Mouse (Mus musculus) neutrophil, adult 5-6 weeks (primary cell): ENCODE data around the gene Gsdma2. TPM values are rescaled to one million over a fixed set of nuclear protein-coding genes. Genes with fewer than 3 reads are reported as not detected.

ENCODE experiments used
- ATAC-seq: fragments of 151-379, 151-347 bp; 2 replicates; pipeline ENCODE4 v1.8.0; 2017; ENCODE audit warnings: mild to moderate bottlenecking, moderate TSS enrichment; ENCODE audit not compliant: insufficient number of reproducible peaks, poor library complexity, low FRiP score, severe bottlenecking; ENCODE audit errors: extremely low read depth
- total RNA-seq: library from RNA; stranded (forward); fragments of 200-1000 nt; gene quantifications from 2 replicates; pipeline ENCODE4 v1.2.3, GENCODE M21; 2017

Gsdma2 gene
- total RNA-seq, 1 experiment from 2014 or later = not detected

- no peak for ATAC-seq
Measured at GRCm38 (mm10) chr11:98695408-98695807, 48.8 kb downstream of the Gsdma2 start.

DNA sequence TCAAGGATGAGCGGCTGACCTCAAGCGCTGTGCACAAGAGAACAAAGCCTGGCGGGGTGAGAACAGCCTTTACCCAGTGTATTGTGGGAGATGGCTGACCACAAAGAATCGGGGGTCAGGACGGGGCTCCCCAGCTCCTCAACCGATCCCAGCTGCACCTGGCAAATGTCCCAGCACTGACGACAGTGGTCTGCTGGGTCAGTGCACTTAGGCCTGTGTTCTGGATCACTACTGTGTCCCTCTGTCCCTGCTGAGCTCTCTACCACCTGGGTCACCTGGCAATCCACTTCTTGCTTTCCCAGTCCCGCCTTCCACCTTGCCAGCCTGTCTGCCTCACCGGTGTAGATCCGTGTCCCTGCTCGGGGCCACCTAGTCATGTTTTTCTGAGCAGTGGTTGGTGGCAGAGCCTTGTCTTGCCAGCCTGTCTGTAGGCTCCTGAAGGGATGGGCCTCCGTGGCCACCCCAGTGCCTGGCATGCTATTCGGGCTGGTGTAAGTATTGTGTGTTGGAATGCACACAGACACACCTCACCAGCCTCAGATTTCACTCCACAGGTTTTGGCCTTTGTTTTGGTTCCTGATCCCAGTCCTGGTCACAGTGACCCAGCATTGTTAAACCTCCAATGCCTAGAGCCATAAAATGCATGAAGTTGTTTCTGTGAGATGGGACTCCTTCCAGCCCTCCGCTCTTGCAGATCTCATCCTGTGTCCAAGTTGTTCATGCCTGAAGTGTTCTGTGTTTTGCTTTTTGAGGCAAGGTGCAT is 50.1 kb downstream of the Gsdma2 start:
- ATAC-seq = no peak

GRCm38 (mm10) chr11:98697225-98697624 is 50.7 kb downstream of the Gsdma2 start:
- ATAC-seq = no peak

DNA sequence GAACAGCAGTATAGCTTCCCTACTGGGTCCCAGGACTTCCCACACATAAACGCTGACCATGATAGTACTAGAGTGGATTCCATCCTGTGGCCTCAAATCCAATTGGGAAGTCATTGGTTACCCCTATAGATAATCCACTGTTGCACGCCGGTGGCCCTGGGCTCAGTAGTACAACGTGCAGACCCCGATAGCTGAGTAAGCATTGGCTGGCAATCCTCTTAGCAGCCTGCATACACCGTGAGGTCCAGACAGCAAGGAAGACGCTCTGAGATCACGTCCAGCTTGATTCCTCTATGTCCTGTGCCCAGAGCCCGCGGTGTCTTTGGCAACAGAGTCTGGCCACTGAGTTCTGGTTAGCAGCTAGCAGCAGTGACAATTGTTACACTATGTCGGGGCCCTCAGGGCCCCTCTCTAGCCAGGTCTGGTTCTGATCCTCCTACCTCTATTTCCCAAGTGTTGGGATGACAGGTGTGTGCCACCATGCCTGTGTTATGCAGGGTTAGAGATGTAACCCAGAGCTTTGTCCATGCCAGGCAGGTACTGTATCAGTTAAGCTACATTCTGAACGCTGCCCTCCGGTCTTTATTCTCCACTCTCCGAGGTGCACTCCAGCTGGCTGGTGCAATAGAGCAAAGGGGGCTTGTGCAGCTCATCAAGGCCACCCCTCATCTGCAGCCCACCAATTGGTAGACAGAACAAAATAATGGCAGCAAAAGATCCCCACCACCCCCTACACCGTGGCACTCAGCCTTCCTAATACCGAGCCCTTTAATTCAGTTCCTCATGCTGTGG is 52.5 kb downstream of the Gsdma2 start:
- no peak for ATAC-seq

GRCm38 (mm10) chr11:98699911-98700310 is 53.4 kb downstream of the Gsdma2 start:
- ATAC-seq = peak; percentile 80

DNA sequence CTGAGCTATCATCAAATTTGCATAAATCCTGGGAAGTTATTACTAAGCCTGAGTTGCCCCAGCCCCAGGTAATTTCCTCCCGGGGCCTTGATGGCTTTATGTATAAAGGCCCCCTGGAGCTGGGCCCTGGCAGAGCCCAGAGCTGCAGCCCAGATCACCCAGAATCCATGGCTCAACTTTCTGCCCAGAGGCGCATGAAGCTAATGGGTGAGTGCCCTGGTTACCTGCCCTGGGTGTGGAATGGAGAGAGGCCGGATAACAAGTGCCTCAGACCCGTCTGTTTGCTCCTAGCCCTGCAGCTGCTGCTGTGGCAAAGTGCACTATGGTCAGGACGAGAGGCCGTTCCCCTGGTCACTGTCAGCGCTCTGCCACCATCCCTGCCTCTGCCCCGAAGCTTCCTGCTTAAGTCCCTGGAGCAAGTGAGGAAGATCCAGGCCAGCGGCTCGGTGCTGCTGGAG is 54.7 kb downstream of the Gsdma2 start, which contains the start of gene Csf3:
Gene Csf3 (plus strand): TSS at position 51 of the 458 bp plus-strand sequence.
- ATAC-seq = no peak

GRCm38 (mm10) chr11:98702323-98702722 is 55.8 kb downstream of the Gsdma2 start:
- ATAC-seq = no peak

DNA sequence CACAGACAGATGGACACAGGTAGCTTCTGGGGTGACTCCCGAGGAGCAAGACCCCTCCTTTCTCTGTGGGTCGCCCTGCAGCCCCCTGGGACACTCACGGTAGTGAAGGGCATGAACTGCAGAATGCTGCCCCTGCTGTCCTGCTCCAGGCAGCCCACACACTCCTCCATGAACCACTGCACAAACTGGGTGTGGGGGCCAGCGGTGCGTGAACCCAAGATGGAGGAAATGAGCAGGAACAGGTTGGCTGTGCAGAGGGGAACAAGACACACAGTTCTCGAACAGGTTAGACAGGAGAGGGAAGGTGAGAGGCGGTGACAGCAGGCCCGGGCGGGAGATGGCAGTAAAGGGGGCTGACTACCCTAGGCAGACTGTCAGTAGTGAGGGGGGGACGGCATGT is 58.5 kb downstream of the Gsdma2 start:
- no peak for ATAC-seq

Other genes starting within 250 kb of the Gsdma2 start
- 1.6 and 3.1 TPM in 2 replicates for gene Pgap3, start 246.3 kb upstream of the Gsdma2 start, total RNA-seq
- 0.23 TPM in 1 of 2 replicates, not detected in the other for gene Erbb2, start 234.3 kb upstream of the Gsdma2 start, total RNA-seq
- gene Mien1, start 207.8 kb upstream of the Gsdma2 start, total RNA-seq = 30.1 and 37.2 TPM in 2 replicates
- gene Grb7, start 200.4 kb upstream of the Gsdma2 start, total RNA-seq = 0.98 and 1.7 TPM in 2 replicates
- gene Ikzf3, start 100.7 kb upstream of the Gsdma2 start, total RNA-seq = 315 and 346 TPM in 2 replicates
- 2.4 and 7.5 TPM in 2 replicates for gene Zpbp2, start 95.7 kb upstream of the Gsdma2 start, total RNA-seq
- 18.6 and 23.8 TPM in 2 replicates for gene Ormdl3, start 59.4 kb upstream of the Gsdma2 start, total RNA-seq
- gene Lrrc3c, start 48.5 kb upstream of the Gsdma2 start, total RNA-seq = not detected in 2 replicates
- gene Gm12355, start 21.1 kb upstream of the Gsdma2 start, total RNA-seq = not detected in 2 replicates
- not detected in 2 replicates for gene Gsdma3, start 20.4 kb upstream of the Gsdma2 start, total RNA-seq
- gene Gsdma, start 17.6 kb downstream of the Gsdma2 start, total RNA-seq = not detected in 2 replicates
- gene Psmd3, start 35.8 kb downstream of the Gsdma2 start, total RNA-seq = 33.2 and 37.8 TPM in 2 replicates
- not detected in 2 replicates for gene Csf3, start 54.5 kb downstream of the Gsdma2 start, total RNA-seq
- 14.9 and 21.3 TPM in 2 replicates for gene Med24, start 82.7 kb downstream of the Gsdma2 start, total RNA-seq
- gene Thra, start 93.9 kb downstream of the Gsdma2 start, total RNA-seq = 7.9 and 8.7 TPM in 2 replicates
- gene Nr1d1, start 128.6 kb downstream of the Gsdma2 start, total RNA-seq = 0.47 and 1.8 TPM in 2 replicates
- gene Msl1, start 148.8 kb downstream of the Gsdma2 start, total RNA-seq = 191 TPM in 2 replicates
- gene Casc3, start 158.1 kb downstream of the Gsdma2 start, total RNA-seq = 58.7 and 64.0 TPM in 2 replicates
- gene Rapgefl1, start 190.0 kb downstream of the Gsdma2 start, total RNA-seq = 0.58 and 0.61 TPM in 2 replicates
- gene Wipf2, start 216.9 kb downstream of the Gsdma2 start, total RNA-seq = 13.4 and 16.2 TPM in 2 replicates